Mouse (Mus musculus): ENCODE results near the gene Fcho2. TPM values are rescaled to one million over a fixed set of nuclear protein-coding genes. Genes with fewer than 3 reads are reported as not detected.
"Not testable (repeated sequence)": the region's sequence is repeated elsewhere in the genome, so short reads cannot be mapped to it uniquely, and the experiment has no call there.

The Fcho2 gene
- total and polyA plus RNA-seq, 2 experiments, result 5.8 to 23.2 TPM

DNA sequence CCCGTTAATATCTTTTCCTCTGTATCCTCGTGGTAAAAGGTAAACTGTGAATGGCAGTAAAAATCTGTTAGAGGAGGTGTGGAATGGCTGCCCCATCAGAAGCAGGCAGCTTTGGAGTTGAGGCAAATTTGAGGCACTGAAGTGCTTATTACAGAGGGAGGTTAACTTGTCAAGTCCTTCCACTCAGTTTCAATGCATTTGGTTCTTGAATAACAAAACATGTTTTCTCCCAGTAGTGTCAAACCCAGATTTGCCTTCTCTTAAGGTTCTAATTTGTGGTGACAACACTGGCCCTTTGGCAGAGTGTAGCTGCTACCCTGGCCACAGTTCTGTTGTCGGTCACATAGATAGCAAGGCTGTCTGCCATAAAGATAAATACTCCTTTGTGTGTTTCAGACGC is 2.5 kb upstream of the Fcho2 start:
- Histone ChIP-seq H3K9ac (ENCODE audit: low read depth, low read length) (no peak overlapping the region), H3K27me3 (ENCODE audit: control insufficient read depth, insufficient read depth, low read length) (no peaks in the 10 kb centered on the region), H3K27ac (replicated peaks; ENCODE audit: insufficient read depth, low read depth, low read length) (no peak overlapping the region), H3K36me3 (ENCODE audit: control insufficient read depth, insufficient read depth, low read length) (no peaks in the 10 kb centered on the region), H3K79me2 (ENCODE audit: control insufficient read depth, insufficient read depth, low read length) (no peaks in the 10 kb centered on the region; the same call in 1 of the 2 replicates), H3K4me1 (ENCODE audit: control insufficient read depth, insufficient read depth, low read length) (peaks cover 2% of the 10 kb centered on the region), H3K4me3 (ENCODE audit: insufficient read depth, low read depth, low read length) (no peak overlapping the region)
- no peak for DNase-seq (ENCODE audit: extremely low read depth, low read depth, low spot score)
- WGBS, result 85% methylated on average over 4 of the region's 4 CpGs
- TF ChIP-seq POLR2A (IDR thresholded peaks at IDR 0.05; ENCODE audit: extremely low read depth, insufficient read depth, low read length), result no peak
- TF ChIP-seq CTCF (IDR thresholded peaks at IDR 0.05; ENCODE audit: low read depth, low read length), result no peak

DNA sequence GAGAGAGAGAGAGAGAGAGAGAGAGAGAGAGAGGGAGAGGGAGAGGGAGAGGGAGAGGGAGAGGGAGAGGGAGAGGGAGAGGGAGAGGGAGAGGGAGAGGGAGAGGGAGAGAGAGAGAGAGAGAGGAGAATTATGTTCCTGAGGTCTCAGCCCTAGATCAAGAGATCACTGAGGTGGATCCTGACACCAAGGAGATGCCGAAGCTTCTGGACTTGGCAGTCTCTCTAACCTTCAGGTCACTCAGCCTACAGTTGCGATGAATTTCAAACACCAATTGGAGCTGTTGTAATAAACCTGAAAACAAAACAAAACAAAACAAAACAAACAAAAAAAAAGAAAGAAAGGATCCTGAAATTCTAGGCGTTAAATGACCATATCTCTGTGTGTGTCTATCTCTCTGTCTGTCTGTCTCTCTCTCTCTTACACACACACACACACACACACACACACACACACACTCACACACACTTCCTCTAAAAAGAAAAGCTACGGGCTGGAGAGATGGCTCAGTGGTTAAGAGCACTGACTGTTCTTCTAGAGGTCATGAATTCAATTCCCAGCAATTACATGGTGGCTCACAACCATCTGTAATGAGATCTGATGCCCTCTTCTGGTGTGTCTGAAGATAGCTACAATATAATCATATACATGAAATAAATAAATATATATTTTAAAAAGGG is 1.9 kb upstream of the Fcho2 start:
- H3K27me3 ChIP-seq (ENCODE audit: control insufficient read depth, insufficient read depth, low read length); H3K4me3 ChIP-seq (ENCODE audit: insufficient read depth, low read depth, low read length); H3K27ac ChIP-seq (replicated peaks; ENCODE audit: insufficient read depth, low read depth, low read length); H3K79me2 ChIP-seq (ENCODE audit: control insufficient read depth, insufficient read depth, low read length); H3K36me3 ChIP-seq (ENCODE audit: control insufficient read depth, insufficient read depth, low read length); H3K4me1 ChIP-seq (ENCODE audit: control insufficient read depth, insufficient read depth, low read length); DNase-seq (ENCODE audit: extremely low read depth, low read depth, low spot score); H3K9ac ChIP-seq (ENCODE audit: low read depth, low read length): not testable (repeated sequence)
- WGBS, result 68% methylated on average over 4 of the region's 4 CpGs

DNA sequence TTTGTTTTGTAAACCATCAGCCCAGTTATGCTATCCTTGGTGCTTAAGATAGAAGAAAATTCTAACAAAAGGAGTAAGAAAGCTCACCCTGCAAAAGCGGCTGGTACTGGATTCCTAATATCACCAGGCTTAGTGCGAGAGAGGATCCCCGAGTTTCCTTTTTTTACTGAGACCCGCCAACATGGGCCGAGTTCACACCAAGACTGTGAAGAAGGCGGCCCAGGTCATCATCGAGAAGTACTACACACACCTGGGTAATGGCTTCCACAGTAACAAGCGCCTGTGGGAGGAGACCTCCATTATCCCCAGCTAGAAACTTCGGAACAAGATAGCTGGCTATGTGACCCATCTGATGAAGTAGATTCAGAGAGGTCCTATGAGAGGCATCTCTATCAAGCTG is 1.3 kb upstream of the Fcho2 start:
- H3K79me2 ChIP-seq (ENCODE audit: control insufficient read depth, insufficient read depth, low read length), result peaks cover 4% of the 10 kb centered on the region; the same call in 1 of the 2 replicates
- 90% methylated on average over 9 of the region's 9 CpGs for WGBS
- TF ChIP-seq CTCF (IDR thresholded peaks at IDR 0.05; ENCODE audit: low read depth, low read length) (no peak), POLR2A (IDR thresholded peaks at IDR 0.05; ENCODE audit: extremely low read depth, insufficient read depth, low read length) (no peak)
- no peak overlapping the region for H3K9ac ChIP-seq (ENCODE audit: low read depth, low read length)
- no peak overlapping the region for H3K4me3 ChIP-seq (ENCODE audit: insufficient read depth, low read depth, low read length)
- DNase-seq (ENCODE audit: extremely low read depth, low read depth, low spot score), result no peak
- peaks cover 5% of the 10 kb centered on the region for H3K4me1 ChIP-seq (ENCODE audit: control insufficient read depth, insufficient read depth, low read length)
- no peak overlapping the region for H3K27ac ChIP-seq (replicated peaks; ENCODE audit: insufficient read depth, low read depth, low read length)
- H3K36me3 ChIP-seq (ENCODE audit: control insufficient read depth, insufficient read depth, low read length), result no peaks in the 10 kb centered on the region
- no peaks in the 10 kb centered on the region for H3K27me3 ChIP-seq (ENCODE audit: control insufficient read depth, insufficient read depth, low read length)

DNA sequence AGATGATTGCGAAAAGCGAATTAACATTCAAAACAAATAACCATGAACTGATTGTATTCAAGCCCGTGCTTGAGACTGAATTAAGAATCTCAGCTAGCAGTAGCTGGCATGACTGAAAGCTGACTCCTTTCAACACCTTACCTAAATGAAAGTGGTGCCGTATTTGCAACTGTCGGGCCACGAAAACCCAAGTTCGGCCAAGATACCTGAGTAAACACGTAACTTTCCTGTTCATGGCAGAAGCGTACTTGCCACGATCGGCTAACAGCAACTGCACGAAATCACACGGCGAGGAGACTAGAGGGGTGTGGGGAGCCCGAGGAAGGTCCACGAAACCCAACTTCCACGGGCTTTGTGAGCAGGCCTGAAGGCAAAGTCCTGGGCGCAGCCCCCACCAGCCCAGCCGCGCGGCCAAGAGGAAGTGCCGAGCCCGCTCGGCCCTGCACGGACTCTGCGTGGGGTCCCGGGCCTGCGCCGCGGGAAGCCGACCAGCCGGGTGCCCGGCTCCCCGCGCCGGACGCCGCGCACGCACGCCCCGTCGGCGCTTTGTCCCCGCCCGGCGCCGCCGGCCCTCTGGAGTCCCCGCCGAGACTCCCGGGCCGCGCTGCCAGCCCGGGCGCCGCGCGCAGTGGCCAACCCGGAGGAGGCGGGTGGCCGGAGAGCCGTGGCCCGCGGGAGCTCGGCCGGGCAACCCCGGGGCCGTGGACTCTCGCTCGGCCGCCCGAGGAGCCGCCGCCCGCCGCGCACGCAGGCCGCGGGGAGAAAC is 791 bp downstream of the Fcho2 start:
- peak; percentile 71 for DNase-seq (ENCODE audit: extremely low read depth, low read depth, low spot score)
- under 1% methylated on average over 74 of the region's 81 CpGs for WGBS
- Histone ChIP-seq H3K4me3 (ENCODE audit: insufficient read depth, low read depth, low read length) (peak overlapping the region; percentile 62), H3K4me1 (ENCODE audit: control insufficient read depth, insufficient read depth, low read length) (peaks cover 7% of the 10 kb centered on the region), H3K9ac (ENCODE audit: low read depth, low read length) (peak overlapping the region; percentile 87), H3K36me3 (ENCODE audit: control insufficient read depth, insufficient read depth, low read length) (no peaks in the 10 kb centered on the region), H3K79me2 (ENCODE audit: control insufficient read depth, insufficient read depth, low read length) (peaks cover 10% of the 10 kb centered on the region; the same call in 1 of the 2 replicates), H3K27me3 (ENCODE audit: control insufficient read depth, insufficient read depth, low read length) (no peaks in the 10 kb centered on the region), H3K27ac (replicated peaks; ENCODE audit: insufficient read depth, low read depth, low read length) (peak overlapping the region; percentile 75)
- TF ChIP-seq CTCF (IDR thresholded peaks at IDR 0.05; ENCODE audit: low read depth, low read length) (no peak), POLR2A (IDR thresholded peaks at IDR 0.05; ENCODE audit: extremely low read depth, insufficient read depth, low read length) (no peak)

DNA sequence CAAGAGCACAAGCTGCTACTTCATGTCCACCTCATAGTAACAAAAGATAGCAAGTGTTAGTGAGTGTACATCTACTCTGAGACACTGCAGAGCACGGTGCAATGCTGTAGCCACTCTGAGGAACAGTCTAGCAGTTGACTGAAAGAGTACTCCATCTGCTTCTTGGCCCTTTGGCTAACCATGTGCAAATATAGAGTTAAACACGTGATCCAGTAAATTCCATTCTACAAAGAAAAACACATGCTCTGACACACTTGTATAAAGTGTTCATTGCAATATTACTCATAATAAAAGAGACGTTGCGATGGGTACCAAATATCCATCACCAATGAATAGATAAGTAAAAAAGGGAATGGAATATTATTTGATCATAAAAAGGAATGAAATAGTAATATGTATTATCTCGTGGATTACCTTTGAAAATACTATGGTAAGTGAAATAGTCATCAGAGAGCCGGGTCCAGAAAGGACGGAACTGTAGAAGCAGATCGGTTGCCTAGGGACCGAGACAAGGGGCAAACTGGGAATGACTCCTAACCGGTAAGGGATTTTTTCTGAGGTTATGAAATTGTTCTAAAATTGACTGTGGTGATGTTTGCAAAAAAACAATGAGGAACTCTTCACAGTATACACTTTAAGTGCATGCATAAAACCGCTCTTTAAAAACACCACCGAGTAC is 1.5 kb downstream of the Fcho2 start:
- WGBS, result 11% methylated on average over 12 of the region's 12 CpGs
- DNase-seq (ENCODE audit: extremely low read depth, low read depth, low spot score), result peak; percentile 42
- TF ChIP-seq CTCF (IDR thresholded peaks at IDR 0.05; ENCODE audit: low read depth, low read length) (no peak), POLR2A (IDR thresholded peaks at IDR 0.05; ENCODE audit: extremely low read depth, insufficient read depth, low read length) (no peak)

More for the DNA sequence above, 1.5 kb downstream of the Fcho2 start:
- Histone ChIP-seq H3K4me1 (ENCODE audit: control insufficient read depth, insufficient read depth, low read length) (peaks cover 7% of the 10 kb centered on the region), H3K27me3 (ENCODE audit: control insufficient read depth, insufficient read depth, low read length) (no peaks in the 10 kb centered on the region), H3K9ac (ENCODE audit: low read depth, low read length) (peak overlapping the region; percentile 56), H3K79me2 (ENCODE audit: control insufficient read depth, insufficient read depth, low read length) (peaks cover 10% of the 10 kb centered on the region; the same call in 1 of the 2 replicates), H3K4me3 (ENCODE audit: insufficient read depth, low read depth, low read length) (peak overlapping the region; percentile 62), H3K36me3 (ENCODE audit: control insufficient read depth, insufficient read depth, low read length) (no peaks in the 10 kb centered on the region), H3K27ac (replicated peaks; ENCODE audit: insufficient read depth, low read depth, low read length) (peak overlapping the region; percentile 10; the same call in 1 of the 2 replicates)

Data from liver, adult 2 months (tissue).